ENCODE assay signal across 25 mouse cellular contexts in genomic region chr15:83677098-83677497, GRCm38 (mm10). TPM values are rescaled to one million over a fixed set of nuclear protein-coding genes. Genes with fewer than 3 reads are reported as not detected.
"Had no signal": no experiment of that assay in that cellular context is flagged by ENCODE, and none has a peak within 500 bp of the region (broad histone marks: within the 10 kb centered on the region; RNA-seq: fewer than 3 reads in every experiment).

No protein-coding gene starts in this region.

- DNase-seq: gastrocnemius, postnatal 14 days; gastrocnemius, postnatal 36 days; heart, adult 11 months; heart, adult 2 months; heart, postnatal 14 days; heart, postnatal 36 days; kidney, adult 18-20 months; kidney, adult 8-10 months; kidney, postnatal 14 days; kidney, postnatal 36 days; left cerebral cortex, postnatal 4 days; liver; liver, embryonic 13.5 days had no signal

- H3K4me1 ChIP-seq: liver, embryonic 13.5 days; liver, embryonic 15.5 days had no signal

- H3K4me3 ChIP-seq: heart, adult 2 months; heart, embryonic 13.5 days; heart, embryonic 15.5 days; hindbrain, embryonic 13.5 days; hindbrain, embryonic 15.5 days; left cerebral cortex, adult 2 months; liver, embryonic 13.5 days; liver, embryonic 15.5 days had no signal

- H3K36me3 ChIP-seq: heart, embryonic 13.5 days; heart, embryonic 15.5 days; hindbrain, embryonic 15.5 days; liver, embryonic 13.5 days; liver, embryonic 15.5 days had no signal

- H3K9me3 ChIP-seq: heart, embryonic 13.5 days; heart, embryonic 15.5 days; hindbrain, embryonic 13.5 days; hindbrain, embryonic 15.5 days; liver, embryonic 13.5 days; liver, embryonic 15.5 days had no signal

- H3K9ac ChIP-seq: heart, embryonic 13.5 days; heart, embryonic 15.5 days; hindbrain, embryonic 15.5 days; liver, embryonic 13.5 days; liver, embryonic 15.5 days had no signal

- H3K27ac ChIP-seq: heart, adult 2 months; heart, embryonic 13.5 days; heart, embryonic 15.5 days; hindbrain, embryonic 13.5 days; hindbrain, embryonic 15.5 days; hindbrain, postnatal 0 days; kidney, postnatal 0 days; left cerebral cortex, adult 2 months; liver, embryonic 13.5 days; liver, embryonic 15.5 days had no signal

- H3K4me2 ChIP-seq: heart, embryonic 11.5 days; heart, embryonic 13.5 days; heart, embryonic 15.5 days; hindbrain, embryonic 13.5 days; liver, embryonic 11.5 days; liver, embryonic 13.5 days; liver, embryonic 15.5 days had no signal

- ATAC-seq: intestine, embryonic 16.5 days had no signal

RNA-seq across cellular contexts. Expression of gene Scube1, which starts 47.7 kb away (rescaled TPM):
- total RNA-seq: hematopoietic stem cell, adult 5-6 weeks had no signal
